ENCODE assay signal across 8 mouse cellular contexts in the genomic region with DNA sequence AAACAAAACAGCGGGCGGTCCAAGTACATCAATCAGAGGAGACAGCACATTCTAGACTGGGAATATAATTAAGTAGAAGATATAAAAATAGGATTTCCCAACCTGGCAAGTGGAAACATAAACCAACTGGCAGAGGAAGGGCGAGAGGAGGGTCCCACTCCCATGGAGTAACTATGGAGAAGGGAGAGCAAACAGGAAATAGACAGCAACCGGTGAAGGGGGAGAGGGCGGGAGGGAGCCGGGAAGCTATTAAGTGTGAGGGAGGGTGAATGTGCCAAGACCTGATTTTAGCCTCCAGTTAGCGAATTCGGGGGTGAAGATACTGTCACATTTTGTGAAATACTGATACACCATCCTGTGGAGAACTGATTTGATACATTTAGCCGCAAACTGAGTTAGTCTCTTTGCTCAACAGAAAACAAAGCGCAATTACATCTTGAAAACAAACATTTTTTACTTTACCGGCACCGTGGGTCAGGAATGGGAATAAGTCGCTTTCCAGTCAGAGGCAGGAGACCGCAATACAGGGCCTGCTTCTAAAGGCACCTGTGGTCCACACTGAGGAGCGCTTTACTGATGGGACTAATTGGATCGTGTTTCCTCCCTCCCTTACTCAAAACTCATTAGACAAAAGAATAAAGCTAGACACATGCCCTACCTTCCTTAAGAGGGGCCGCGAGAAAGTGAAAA.
DNase-seq lines count a peak whose midpoint lies in the region; ATAC-seq lines count a peak whose summit lies in the region.

No protein-coding gene starts in this region.

- H3K36me3 ChIP-seq in heart, embryonic 15.5 days: no peaks in the 10 kb centered on the region
- no peaks in the 10 kb centered on the region for H3K36me3 ChIP-seq in hindbrain, embryonic 16.5 days (ENCODE audit: control insufficient read depth, insufficient read depth, low read length)
- H3K36me3 ChIP-seq in midbrain, embryonic 13.5 days: no peaks in the 10 kb centered on the region
- no peaks in the 10 kb centered on the region for H3K36me3 ChIP-seq in liver, embryonic 12.5 days

- no peak for DNase-seq in heart, postnatal 36 days
- DNase-seq in embryo, embryonic 9.5 days (ENCODE audit: extremely low spot score): peak; percentile 15
- no peak for DNase-seq in right cerebral cortex, adult 18-20 months
- DNase-seq in cerebellum, adult 9-11 months: no peak

- peak overlapping the region; percentile 21; the same call in 1 of the 2 replicates for H3K4me2 ChIP-seq in heart, embryonic 15.5 days
- peak overlapping the region; percentile 54 for H3K4me2 ChIP-seq in hindbrain, embryonic 16.5 days (ENCODE audit: low read length)
- H3K4me2 ChIP-seq in midbrain, embryonic 13.5 days (replicated peaks): peak overlapping the region; percentile 47
- H3K4me2 ChIP-seq in liver, embryonic 12.5 days: no peak overlapping the region

- no peak overlapping the region for H3K4me3 ChIP-seq in heart, embryonic 15.5 days
- H3K4me3 ChIP-seq in hindbrain, embryonic 16.5 days (ENCODE audit: low read length): peak overlapping the region; percentile 20
- no peak overlapping the region for H3K4me3 ChIP-seq in midbrain, embryonic 13.5 days (replicated peaks)
- H3K4me3 ChIP-seq in liver, embryonic 12.5 days: no peak overlapping the region

- 64% methylated on average over 18 of the region's 18 CpGs for WGBS in heart, embryonic 15.5 days
- 26% methylated on average over 18 of the region's 18 CpGs for WGBS in hindbrain, embryonic 16.5 days
- 57% methylated on average over 18 of the region's 18 CpGs for WGBS in midbrain, embryonic 13.5 days
- WGBS in liver, embryonic 12.5 days (ENCODE audit: insufficient replicate concordance): 64% methylated on average over 18 of the region's 18 CpGs

- no peak overlapping the region for H3K9ac ChIP-seq in heart, embryonic 15.5 days
- H3K9ac ChIP-seq in hindbrain, embryonic 16.5 days (ENCODE audit: low read depth, low read length): peak overlapping the region; percentile 42; the same call in 1 of the 2 replicates
- H3K9ac ChIP-seq in midbrain, embryonic 13.5 days (replicated peaks): no peak overlapping the region
- no peak overlapping the region for H3K9ac ChIP-seq in liver, embryonic 12.5 days

- intact Hi-C loops in heart, postnatal 36 days (cut with DNase I): no loop called here

- no peaks in the 10 kb centered on the region for H3K27me3 ChIP-seq in heart, embryonic 15.5 days
- no peaks in the 10 kb centered on the region for H3K27me3 ChIP-seq in hindbrain, embryonic 16.5 days (replicated peaks; ENCODE audit: control insufficient read depth, insufficient read depth, low read length)
- H3K27me3 ChIP-seq in midbrain, embryonic 13.5 days: no peaks in the 10 kb centered on the region
- H3K27me3 ChIP-seq in liver, embryonic 12.5 days (replicated peaks): 0 out of 2 replicates have a peak, but pooled peaks cover 3% of the 10 kb centered on the region

- ATAC-seq in heart, embryonic 15.5 days (replicated peaks; ENCODE audit: insufficient number of reproducible peaks, insufficient read depth, low FRiP score, low read depth): no peak
- ATAC-seq in hindbrain, embryonic 16.5 days: peak; percentile 44; the same call in 1 of the 2 replicates
- ATAC-seq in midbrain, embryonic 13.5 days: 0 out of 2 replicates have a peak, but pooled peaks have one; percentile 38
- no peak for ATAC-seq in liver, embryonic 12.5 days

- no peaks in the 10 kb centered on the region for H3K9me3 ChIP-seq in heart, embryonic 15.5 days (replicated peaks)
- no peaks in the 10 kb centered on the region for H3K9me3 ChIP-seq in hindbrain, embryonic 16.5 days (ENCODE audit: control insufficient read depth, low read length)
- no peaks in the 10 kb centered on the region for H3K9me3 ChIP-seq in midbrain, embryonic 13.5 days
- no peaks in the 10 kb centered on the region for H3K9me3 ChIP-seq in liver, embryonic 12.5 days (replicated peaks)

- 0 out of 2 replicates have a peak, but pooled peaks cover 3% of the 10 kb centered on the region for H3K4me1 ChIP-seq in heart, embryonic 15.5 days (replicated peaks)
- peaks cover 25% of the 10 kb centered on the region for H3K4me1 ChIP-seq in hindbrain, embryonic 16.5 days (ENCODE audit: control insufficient read depth, insufficient read depth, low read depth, low read length)
- H3K4me1 ChIP-seq in midbrain, embryonic 13.5 days (replicated peaks): peaks cover 35% of the 10 kb centered on the region
- no peaks in the 10 kb centered on the region for H3K4me1 ChIP-seq in liver, embryonic 12.5 days

- no peak overlapping the region for H3K27ac ChIP-seq in heart, embryonic 15.5 days
- H3K27ac ChIP-seq in hindbrain, embryonic 16.5 days (ENCODE audit: low read depth, low read length): peak overlapping the region; percentile 21
- peak overlapping the region; percentile 57; the same call in 1 of the 2 replicates for H3K27ac ChIP-seq in midbrain, embryonic 13.5 days
- H3K27ac ChIP-seq in liver, embryonic 12.5 days: no peak overlapping the region

Comparison
In these comparisons a context has a peak if more than half of its experiments do, and no peak if none do; other contexts are left out.
1. ATAC-seq: peak in hindbrain, embryonic 16.5 days (single experiment) and midbrain, embryonic 13.5 days (single experiment); none in heart, embryonic 15.5 days (single experiment) and liver, embryonic 12.5 days (single experiment).
2. H3K27ac ChIP-seq: peak in hindbrain, embryonic 16.5 days (single experiment) and midbrain, embryonic 13.5 days (single experiment); none in heart, embryonic 15.5 days (single experiment) and liver, embryonic 12.5 days (single experiment).